Mouse (Mus musculus): ENCODE data around the gene Ubash3a.
"Not testable (repeated sequence)": the region's sequence is repeated elsewhere in the genome, so short reads cannot be mapped to it uniquely, and the experiment has no call there.

Ubash3a gene

DNA sequence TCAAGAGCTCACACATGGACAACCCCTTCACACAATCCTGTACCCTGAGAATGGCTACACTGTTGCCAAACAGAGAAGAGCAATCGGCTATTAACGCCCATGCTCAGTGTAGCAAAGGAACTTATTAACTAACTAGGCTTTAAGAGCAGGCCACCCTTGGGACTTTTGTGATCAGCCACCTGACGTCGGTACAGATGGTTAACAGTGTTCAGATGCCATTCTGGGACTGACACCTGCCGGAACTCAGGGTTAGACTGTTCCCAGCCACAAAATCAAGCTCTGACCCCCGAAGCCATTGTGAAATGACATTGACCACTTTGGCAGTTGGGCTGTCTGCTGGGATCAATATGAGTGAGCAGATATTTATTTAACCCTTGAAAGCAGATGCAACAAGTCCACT lies 53.7 kb downstream of the Ubash3a start:
- DNase-seq (ENCODE audit: low spot score), result no peak

DNA sequence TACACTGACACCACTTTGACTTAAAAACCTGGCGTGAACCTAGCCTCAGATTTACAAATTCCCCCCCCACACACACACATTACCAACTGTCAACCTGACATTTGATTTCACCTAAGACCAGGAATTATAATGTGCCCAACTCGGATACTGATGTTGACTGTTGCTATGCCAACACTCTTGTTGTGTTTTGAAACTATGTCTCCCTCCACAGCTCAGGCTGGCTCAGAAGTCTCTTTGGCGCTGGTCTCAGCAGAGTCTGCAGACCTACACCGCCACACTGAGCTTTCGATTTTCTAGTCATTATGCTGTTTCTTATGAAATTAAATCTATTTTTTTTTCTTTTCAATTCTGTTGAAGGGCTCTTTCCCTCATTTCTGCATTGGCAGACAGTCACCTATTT lies 55.0 kb downstream of the Ubash3a start:
- no peak for DNase-seq (ENCODE audit: low spot score)

DNA sequence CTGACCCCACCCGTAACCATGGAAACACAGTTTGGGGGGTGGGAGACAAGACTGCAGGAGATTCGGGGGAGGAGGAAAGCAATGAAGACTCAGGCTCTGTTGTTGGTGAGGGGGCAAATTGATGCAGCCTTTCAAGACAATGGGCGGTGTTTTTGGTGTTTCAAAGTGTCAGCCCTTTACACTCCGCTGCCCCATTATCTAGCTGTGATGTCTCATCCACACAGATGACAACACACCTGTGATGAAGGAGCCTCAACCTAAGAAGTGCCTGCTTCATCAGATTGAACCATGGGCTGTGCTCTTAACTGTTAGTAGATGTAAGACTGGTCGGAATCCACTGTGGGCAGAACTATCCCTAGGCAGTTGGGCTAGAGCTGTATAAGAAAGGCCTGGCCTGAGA lies 56.1 kb downstream of the Ubash3a start:
- DNase-seq (ENCODE audit: low spot score), result no peak

DNA sequence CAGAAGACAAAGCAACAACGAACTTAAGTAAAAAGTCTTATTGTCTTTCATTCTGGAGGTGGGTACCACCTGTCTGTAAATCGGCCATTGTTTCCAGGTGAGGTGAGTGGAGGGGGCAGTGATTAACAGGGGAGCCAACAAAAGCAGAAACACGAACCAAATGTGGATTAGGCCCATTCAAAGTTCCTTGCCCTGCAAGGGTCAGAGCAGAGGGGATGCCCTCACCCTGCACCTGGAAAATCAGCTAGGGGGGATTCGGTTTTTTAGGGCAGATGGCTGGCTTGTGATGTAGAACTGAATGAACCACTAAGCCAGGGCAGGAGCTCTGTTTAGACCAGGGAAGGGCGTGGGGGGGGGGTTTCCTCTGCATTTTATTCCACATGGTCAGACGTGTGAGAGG lies 56.7 kb downstream of the Ubash3a start:
- DNase-seq (ENCODE audit: low spot score), result no peak

DNA sequence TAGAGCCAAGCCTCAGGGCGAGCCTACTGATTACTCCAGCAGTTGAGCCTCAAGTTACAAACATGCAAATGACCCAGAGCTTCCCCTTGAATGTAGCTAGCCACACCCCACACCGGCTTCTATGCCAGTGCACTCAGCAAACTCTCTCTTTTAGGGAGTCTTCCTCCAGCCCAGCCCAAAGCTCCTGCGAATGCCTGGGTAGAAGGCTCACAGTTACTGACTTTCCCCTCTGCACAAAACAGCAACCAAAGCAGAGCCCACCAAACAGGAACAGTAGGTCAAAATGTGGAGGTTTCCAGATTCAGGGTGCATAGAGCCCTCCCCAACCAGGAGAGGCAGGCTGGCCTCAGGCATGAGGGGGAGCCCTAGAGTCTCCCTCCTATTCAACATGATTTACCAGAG lies 57.5 kb downstream of the Ubash3a start:
- no peak for DNase-seq (ENCODE audit: low spot score)

DNA sequence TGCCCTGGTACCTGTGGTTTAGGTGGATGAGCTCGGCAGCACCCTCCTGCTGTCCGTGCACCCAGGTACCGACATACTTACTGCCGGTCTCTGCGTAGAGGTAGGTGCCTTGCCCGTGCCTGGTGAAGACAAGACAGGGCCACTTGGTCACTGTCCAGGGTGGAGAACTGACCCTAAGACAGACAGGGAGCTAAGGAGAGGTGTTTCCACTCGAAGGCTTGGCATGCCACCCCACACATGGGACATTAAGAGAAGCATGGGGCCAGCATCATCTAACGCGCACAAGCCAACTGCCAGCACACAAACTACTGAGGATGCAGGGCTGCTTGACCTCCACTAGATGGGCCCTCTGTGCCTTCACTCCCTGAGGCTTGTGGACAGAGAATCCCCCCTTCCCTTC lies 58.2 kb downstream of the Ubash3a start:
- no peak for DNase-seq (ENCODE audit: low spot score)

DNA sequence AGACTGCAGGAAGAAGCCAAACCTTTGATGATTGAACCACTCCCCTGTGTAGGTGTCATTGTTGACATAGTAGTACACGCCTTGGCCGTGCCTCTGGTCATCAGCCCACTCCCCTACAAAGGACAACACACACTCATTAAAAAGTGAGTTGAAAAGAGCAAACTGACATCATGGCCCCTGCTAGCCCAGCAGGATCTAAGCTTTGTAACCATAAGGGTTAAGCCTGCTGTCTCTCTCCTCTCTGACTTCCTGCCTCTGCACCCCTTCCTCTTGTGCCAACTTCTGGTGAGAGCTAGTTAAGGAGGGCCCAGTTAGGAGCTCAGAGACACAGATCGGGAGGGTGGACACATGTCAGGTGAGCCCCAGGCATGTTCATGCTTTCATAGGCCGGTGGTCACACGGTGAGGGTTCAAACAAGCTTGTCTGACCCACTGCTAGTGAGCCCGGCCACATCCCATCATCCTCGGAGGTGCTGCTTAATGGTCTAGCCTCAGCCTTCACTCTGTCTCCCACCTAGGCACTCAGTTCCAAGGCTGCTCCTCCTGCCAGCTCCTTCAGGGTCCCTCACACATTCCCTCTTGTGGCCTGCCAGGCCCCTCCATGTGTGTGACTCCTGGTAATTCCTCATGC lies 58.8 kb downstream of the Ubash3a start:
- no peak for DNase-seq (ENCODE audit: low spot score)

DNA sequence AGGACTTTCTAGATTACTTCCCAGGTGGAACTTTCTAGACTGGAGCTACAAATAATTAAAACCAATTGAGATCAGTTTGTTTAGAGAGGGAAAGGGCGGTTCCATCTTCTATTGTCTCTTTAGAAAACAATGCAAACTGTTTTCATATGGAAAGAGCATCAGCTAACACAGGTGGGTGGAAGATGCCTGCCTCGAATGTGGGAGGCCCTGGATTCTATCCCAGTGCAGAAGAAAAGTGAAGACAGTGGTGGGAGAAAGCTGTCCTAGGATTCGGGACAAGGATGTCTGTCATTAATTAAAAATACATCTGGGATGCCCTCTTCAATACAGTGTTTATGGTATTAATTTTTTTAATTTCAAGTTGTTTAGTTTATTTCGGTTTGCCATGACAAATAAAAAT lies 59.5 kb downstream of the Ubash3a start:
- DNase-seq (ENCODE audit: low spot score), result no peak

DNA sequence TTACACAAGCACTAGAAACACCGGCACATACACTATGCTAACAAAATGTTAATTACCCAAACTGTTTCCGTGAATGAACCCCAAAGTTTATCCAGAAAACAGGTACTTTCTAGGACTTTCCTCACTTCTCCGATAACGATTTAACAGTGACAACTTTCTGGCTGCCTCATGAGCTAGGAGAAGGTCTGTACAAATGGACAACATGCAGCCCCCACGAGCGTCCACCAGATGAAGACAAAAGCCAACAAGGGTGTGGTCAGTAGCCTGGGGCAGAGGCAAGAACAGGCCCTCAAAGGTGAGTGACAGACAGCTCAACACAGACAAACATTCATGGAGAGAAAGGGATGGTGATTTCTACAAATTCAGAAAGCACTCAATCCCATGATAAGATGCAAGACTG lies 59.9 kb downstream of the Ubash3a start:
- no peak for DNase-seq (ENCODE audit: low spot score)

DNA sequence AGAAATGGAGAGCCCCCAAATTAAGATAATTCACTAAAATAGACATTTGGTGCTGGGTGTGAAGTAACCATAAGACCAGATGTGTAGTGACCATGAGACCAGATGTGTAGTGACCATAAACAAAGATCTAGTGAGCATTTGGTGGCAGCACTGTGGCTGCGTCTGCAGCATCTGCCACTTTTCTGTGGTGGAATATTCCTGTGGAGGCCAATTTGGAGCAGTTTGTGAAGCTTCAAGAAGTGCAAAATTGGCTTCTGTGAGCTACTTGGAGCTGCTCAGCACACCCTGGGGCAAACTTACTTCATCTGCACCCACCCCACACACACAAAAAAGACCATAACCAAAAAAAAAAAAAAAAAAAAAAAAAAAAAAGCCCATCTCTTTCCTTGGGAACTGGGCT lies 60.3 kb downstream of the Ubash3a start:
- DNase-seq (ENCODE audit: low spot score), result no peak

DNA sequence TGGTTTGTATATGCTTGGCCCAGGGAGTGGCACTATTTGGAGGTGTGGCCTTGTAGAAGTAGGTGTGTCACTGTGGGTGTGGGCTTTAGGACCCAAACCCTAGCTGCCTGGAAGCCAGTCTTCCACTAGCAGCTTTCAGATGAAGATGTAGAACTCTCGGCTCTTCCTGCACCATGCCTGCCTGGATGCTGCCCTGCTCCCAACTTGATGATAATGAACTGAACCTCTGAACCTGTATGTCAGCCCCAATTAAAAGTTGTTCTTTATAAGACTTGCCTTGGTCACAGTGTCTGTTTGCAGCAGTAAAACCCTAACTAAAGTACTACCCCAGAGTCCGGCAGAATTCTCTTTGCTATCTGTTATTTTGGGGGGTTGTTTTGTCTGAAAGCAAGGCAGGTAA lies 62.1 kb downstream of the Ubash3a start:
- DNase-seq (ENCODE audit: low spot score), result no peak

DNA sequence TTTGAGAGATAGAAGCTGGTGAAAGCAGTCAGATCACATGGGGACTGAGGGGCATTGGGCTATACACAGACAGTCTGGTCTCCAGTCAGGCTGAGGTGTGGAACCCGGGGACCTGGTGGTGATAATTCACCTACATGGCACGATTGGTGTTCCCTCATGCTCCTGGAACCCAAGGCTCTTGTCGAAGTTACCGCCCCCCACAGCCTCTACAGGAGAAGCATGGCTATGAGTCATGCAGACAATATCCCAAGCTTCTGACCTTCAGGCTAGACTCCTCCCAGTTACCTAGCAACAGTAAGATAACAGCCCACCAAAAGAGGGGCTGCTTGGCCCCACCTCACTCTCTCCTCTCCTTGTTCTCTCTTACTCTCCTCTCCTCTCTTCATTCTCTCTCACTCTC lies 62.6 kb downstream of the Ubash3a start:
- DNase-seq (ENCODE audit: low spot score), result no peak

DNA sequence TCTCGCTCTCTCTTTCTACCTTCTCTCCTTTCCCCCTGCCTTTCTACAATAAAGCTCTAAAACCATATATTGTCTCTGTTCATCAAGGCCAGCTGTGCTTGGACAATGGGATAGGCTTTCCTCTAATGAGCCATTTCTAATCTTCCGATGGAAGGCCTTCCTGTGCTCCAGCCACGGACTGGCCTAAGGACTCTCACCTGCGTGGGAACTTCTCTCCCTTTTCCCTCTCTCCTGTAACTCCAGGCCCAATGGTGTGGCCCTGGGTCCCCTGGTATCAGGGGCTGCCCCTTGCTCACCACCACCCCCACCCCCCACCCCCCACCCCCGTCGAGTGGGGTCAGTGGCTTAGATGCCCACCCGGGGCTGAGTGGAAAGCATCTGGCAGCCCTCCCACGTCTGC lies 63.1 kb downstream of the Ubash3a start:
- not testable (repeated sequence) for DNase-seq (ENCODE audit: low spot score)

DNA sequence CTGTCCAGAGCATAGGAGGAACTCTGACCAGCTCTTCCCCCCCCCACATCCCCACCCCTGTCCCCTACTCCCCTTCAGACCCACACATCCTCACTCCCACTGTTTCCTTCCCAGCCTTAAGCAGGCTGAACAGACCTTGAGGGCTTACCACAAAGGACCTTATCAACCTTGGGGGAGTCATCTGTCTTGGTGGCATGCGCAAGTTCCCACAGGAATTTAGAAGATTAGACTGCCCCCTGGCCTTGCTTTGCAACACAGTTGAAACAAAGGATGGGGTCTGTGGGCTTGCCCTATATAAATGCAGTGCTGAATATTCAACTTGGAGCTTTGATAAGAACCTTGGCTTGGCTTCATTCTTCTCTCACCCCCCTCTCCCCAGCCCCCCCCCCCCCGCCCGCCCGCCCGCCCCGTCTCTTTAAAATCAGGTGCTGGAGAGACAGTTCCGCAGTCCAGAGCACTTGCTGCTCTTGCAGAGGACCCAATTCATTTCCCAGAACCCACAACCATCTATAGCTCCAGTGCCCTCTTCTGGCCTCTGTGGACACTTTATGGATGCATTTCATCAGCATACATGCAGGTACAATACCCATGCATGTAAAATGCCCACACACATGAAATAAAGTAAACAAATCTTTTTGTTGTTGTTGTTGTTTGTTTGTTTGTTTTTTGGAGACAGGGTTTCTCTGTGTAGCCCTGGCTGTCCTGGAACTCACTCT lies 63.6 kb downstream of the Ubash3a start:
- DNase-seq (ENCODE audit: low spot score), result no peak

DNA sequence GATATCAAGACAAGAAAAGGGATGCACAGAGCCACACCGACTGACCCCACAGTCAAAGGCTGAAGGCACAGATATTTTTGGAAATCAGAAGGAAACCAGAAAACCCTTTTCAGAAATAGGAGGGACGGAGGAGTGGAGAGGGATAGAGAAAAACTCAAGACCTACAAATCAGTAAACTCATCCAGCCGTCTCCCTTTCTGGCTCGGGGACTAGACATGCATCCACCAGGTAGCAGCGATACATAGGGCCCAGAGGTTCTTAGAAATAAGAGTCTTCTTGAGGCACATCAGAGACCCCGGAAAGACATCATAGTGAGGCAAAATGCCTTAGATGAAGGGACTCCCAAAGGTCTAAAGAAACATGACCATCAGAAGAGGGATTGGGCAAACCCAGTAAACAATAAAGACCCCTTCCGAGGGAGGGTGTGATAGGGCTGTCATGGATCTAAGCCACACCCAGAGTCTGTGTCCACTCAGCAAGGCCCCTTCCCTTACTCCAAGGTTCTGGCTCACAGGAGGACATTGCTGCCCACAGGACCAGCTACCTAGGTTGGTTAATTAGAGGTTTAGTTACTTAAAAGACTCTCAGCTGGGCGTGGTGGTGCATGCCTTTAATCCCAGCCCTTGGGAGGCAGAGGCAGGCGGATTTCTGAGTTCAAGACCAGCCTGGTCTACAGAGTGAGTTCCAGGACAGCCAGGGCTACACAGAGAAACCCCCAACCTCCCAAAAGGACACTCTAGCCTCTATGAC lies 64.9 kb downstream of the Ubash3a start:
- no peak for DNase-seq (ENCODE audit: low spot score)

DNA sequence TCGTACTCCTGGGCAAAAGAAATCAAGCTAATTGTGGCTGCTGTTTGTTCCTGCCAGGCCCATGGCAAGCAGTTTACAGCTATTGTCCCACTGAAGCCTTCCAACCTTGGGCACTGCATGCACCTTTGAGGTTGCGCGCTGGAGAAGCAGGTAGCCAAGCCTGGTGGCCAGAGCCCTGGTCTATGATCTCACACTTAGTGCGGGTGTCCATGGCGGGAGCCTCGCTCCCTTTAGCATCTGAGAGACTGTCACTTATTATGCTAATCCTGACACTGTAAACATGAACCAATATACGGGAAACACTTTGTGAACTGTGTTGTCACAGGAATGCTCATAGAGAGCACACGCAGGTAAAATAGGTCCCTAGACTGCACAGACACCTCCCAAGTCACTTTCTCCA lies 66.0 kb downstream of the Ubash3a start:
- no peak for DNase-seq (ENCODE audit: low spot score)

DNA sequence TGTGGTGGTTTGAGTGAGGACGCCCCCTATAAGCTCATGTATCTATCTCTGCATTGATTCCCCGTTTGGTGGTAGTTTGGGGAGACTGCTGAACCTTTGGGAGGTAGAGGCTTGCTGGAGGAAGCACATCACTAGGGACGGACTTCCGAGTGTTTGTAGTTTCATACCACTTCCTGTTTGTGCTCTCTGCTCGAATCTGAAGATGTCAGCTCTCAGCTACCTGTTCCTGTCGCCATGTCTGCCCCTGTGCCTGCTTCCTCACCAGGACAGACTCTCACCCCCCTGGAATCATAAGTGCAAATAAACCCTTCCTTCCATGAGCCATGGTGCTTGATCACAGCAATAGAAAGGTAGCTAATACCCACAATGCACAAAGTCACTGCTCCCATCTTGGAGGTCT lies 67.5 kb downstream of the Ubash3a start:
- DNase-seq (ENCODE audit: low spot score), result no peak

DNA sequence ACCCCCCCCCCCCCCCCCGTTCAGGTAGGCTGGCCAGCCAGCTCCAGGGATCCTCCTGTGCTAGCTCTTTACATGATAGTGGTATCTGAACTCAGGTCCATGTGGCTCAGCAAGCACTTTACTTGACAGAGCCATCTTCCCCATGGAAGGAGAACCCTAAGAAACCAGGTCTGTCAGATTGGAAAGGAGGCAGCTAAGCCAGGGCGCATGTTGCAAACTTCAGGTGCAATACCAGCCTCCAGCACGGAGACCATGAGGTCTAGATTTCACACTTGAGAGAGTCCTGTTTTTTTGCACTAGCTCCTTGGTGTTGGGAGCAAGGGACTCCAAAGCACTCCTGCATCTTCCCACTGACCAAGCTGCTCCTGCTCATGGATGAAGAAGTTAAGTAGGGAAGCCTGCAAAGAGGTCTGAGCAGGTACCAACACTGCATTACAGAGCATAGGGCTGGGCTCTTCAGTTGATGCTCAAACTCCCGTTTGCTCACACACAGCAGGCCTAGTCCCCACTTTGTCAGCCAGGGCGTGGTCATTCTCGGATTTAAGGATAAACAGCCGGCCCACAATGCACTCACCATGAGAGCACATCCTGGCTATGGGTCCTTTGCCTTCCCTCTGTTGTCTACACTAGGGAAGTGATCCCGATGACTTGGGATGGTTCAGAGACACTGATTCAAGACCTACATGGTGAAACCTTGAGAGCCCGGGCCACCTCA lies 68.7 kb downstream of the Ubash3a start:
- DNase-seq (ENCODE audit: low spot score), result no peak

DNA sequence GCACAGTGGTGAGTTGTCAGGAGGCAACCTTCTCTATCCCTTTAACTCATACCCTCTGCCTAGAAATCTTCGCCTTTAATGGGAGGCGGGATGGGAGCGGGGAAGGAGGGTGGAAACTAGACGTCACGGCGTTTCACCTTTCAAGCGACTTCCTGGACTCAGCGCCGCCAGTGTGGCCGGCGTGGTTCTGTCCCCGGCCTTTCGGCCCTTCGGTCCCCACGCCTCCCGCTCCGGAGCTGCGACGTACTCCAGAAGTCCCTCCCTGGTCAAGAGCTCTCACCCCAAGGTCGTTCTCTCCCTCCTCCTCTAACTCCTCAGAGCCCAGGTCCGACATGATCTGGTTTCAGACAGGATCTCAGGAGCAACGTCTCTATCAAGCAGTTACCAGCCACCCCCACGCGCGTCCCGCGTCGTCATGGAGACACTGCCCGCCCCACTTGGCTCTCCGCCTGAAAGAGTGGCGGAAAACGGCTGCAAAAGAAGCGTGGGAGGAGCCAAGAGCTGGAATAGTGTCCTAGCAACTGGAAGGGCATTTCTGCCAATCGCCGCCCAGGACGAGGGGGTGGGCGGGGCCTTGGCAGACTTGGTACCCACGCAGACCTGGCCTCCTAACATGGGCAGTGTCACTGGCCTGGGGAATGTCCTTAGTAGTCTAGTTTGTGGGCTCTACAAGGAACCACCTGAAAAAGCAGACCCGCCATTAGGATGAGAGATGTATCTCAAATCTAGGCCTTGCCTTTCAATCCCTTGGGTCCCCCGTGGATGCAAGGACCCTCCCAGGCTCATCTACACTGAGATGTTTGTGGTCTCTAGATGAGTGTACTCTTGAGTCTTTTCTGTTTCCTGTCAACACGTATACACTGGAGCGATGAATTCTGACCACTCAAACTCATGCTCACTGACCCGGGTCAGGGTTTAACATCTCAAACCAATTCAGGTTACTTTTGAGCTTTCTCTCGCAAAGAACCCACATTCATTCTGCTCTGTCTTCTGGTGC lies 69.5 kb downstream of the Ubash3a start, which contains the start of gene Rsph1:
Gene Rsph1 (minus strand): TSS at position 462 of the 997 bp plus-strand sequence.
- no peak for DNase-seq (ENCODE audit: low spot score)

DNA sequence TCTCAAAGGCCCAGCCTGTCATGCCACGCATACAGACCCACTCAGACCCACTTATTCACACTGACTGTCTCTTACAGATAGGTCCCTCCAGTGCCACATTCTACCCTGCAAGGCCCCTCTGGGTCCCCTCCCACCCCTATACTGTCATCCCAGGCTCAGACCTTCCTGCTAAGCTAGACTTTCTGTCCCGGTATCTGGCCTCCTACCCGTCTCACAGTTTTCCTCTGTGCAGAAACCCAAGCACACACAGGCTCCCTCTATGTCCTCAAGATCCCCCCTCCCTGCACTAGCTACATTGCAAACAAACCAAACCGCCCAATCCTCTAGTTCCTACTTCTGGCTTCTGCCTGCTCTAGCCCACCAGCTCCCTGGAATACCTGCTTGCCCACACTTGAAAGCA lies 70.3 kb downstream of the Ubash3a start:
- no peak for DNase-seq (ENCODE audit: low spot score)

DNA sequence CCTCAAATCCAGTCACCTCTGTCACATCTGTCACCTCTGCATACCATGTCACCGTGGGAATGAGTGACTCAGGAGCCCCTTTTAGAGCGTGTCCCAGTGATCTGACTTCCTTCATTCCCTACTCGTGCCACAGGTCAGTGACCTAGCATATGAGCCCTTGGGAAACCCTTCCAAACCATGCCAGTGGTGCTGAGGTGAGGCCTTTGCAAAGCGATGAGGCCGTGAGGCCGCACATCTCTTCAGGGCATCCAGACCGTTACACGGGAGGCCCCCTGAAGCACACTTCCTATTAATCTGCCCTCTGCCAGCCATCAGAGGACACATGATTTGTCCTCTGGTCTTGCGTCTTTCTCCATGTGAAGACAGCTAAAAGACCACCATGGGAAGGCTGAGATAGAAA lies 71.9 kb downstream of the Ubash3a start:
- no peak for DNase-seq (ENCODE audit: low spot score)

Measured in adipocyte (in vitro differentiated cells).